Mouse (Mus musculus) heart, postnatal 14 days (tissue): Measurements from ENCODE around the gene Npnt. TPM values are rescaled to one million over a fixed set of nuclear protein-coding genes. Genes with fewer than 3 reads are reported as not detected.

Source experiments
- DNase-seq, 2 experiments: peaks; one replicate each; pipeline ENCODE4 v3.0.0; 2021 to 2022
- intact Hi-C: fragments of 180-260 bp; cut with DNase I; formaldehyde crosslinking; loops from one replicate; pipeline ENCODE4 v1.15.1; 2025
- total RNA-seq, 2 experiments: library from RNA; stranded (reverse); gene quantifications; 2 replicates each; pipeline ENCODE4 v1.2.3; 2021

Npnt gene
- total RNA-seq, 2 experiments from 2014 or later = 3.5 to 5.5 TPM

DNA sequence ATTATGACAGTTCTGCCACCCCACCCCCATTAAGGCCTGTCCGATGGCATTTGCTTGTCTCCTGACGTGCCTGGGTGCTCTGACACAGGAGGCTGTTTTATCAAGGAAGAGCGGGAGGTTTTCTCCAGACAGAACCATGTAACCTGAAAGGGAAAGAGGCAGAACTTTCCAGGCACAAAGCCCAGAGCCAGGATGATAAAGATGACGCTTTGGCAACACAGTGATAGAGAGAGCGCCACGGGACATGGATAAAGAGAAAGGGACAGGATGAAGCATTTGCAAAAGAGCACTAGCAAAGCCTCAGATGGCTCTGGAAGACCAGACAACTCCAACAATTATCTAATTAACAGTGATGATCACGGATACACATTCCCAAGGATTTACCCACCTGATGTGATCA is 56.0 kb downstream of the Npnt start:
- no peak for DNase-seq

DNA sequence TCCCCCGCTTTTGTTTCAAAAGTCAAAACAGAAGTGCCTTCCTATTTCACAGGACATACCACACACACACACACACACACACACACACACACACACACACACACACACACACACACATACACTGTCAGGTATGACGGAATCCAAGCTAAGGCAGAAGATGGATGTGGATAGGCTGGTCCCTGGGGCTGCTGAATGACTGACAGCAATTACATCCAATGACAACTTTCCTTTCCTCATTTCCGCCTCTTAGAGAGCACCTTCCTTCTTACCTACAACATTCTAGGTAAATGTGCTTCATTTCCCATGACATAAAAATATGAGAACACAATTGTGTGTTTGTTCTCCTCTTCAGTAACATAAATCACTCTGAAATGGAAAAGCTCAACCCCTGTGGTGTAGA is 56.4 kb downstream of the Npnt start:
- no peak for DNase-seq
- intact Hi-C loops = no loop called here

More for the DNA sequence above, 56.0 kb downstream of the Npnt start:
- intact Hi-C loops = no loop called here

DNA sequence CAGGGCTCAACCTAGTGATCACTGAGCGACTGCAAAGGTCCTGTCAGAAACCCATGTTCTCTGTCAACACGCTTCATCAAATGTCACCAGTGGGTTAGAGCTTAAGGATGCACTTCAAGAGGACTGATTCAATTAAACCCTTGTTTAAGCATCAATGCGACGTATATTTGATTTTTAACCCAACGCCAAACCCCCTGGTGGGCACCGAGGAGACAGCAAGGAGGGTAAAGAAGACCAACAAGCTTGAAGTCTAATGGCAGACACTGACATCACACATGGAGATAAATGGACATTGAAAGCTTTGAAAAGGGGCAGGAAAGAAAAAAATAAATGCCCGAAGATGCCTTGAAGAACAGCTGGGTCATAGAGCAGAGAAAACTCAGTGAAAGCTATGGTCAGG is 57.0 kb downstream of the Npnt start:
- no peak for DNase-seq
- intact Hi-C loops = no loop called here

DNA sequence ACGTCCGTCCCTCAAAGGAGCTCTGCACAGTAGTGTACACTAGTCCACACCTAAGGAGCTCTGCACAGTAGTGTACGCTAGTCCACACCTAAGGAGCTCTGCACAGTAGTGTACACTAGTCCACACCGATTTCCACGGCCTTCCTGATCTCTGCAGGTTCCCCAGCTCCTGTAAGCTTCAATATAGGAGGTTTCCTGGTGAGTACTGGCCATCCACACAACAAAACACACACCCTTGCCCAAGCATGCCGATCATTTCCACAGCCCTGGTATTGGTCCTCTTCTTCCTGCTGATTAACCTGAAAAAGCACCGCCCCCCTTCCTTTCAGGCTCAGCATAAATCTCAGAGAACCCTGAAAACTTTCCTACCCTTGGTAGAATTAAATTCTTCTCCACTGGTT is 57.6 kb downstream of the Npnt start:
- DNase-seq = no peak
- intact Hi-C loops = no loop called here

GRCm38 (mm10) chr3:132887074-132887848 is 62.8 kb downstream of the Npnt start:
- intact Hi-C loops = no loop called here
- DNase-seq = no peak

- intact Hi-C loops = no loop called here
- no peak for DNase-seq
Observed at GRCm38 (mm10) chr3:132886419-132887050, 63.6 kb downstream of the Npnt start.

- intact Hi-C loops = no loop called here
- DNase-seq = no peak
Observed at GRCm38 (mm10) chr3:132884459-132884858, 65.6 kb downstream of the Npnt start.

- intact Hi-C loops = no loop called here
- DNase-seq = no peak
Observed at GRCm38 (mm10) chr3:132883256-132883655, 66.8 kb downstream of the Npnt start.

DNA sequence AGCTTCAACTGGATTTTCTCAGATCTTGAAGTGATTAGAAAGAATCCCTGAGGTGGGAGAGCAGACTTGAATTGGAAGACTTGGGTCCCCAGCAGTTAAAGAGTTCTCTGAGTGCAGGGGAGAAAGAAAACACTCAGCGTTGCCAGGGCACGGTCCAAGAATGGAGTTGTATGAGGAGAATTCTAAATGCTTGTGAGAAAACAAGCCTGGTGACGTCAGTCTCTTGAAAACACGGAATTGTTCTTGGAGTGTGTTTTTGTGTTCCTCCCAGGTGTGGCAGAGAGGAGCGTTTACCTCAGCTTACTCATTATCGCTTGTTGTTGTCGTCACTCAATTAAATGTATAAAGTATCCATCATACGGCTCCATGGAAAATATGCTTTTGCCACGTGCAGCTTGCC is 69.3 kb downstream of the Npnt start:
- DNase-seq = no peak
- intact Hi-C loops = no loop called here

DNA sequence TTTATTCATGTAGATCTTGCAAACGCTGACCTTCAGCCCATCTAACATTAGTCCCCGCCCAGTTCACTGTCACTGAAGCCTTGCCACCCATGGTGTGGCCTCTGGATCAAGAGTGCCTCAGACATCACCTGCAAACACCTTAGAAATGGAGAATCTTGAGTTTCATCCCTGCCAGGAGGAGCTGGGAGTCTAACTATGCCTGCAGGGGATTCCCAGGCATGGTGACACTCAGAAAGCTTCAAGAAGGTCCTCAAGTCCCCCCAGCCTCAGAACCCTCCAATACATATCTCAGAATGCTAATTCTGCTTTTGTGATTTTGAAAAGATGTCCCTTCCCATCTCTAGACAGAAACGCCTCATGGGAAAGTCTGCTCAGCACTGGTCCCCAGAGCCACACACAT is 69.7 kb downstream of the Npnt start:
- intact Hi-C loops = no loop called here
- no peak for DNase-seq

DNA sequence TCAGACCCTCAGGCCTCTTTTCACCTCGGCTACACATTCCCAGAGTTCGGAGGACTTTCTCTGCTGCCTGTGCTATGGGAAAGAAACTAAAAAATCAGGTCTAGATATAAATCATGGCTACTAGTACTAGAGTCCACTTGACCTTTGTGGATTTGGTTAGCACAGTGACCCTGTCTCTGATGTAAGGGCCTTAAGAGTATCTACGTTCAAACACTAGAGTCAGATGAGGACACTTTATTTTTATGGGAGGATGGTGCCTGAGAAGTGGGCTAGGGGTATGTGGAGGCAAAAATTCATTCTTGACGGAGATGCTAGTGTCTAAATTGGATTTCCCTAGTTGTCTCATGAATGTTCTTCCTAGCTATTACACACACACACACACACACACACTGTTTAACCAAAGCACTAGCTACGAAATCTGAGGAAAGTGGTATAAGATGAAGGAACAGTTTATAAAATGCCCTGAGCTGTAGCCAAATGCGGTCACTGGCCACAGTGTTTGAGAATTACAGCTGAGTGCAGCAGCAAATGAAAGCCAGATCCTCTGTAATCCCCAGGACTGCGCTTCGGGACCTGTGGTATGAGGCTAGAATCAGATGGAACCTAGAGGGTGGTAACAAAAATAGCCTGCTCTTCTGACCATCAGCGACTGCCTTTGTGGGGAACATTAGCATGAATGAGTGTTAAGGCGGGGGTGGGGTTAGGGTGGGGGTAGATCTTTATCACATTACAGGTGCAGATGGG is 73.0 kb downstream of the Npnt start:
- no peak for DNase-seq
- intact Hi-C loops = no loop called here

- no peak for DNase-seq
- intact Hi-C loops = no loop called here
Observed at GRCm38 (mm10) chr3:132876011-132876708, 73.9 kb downstream of the Npnt start.

DNA sequence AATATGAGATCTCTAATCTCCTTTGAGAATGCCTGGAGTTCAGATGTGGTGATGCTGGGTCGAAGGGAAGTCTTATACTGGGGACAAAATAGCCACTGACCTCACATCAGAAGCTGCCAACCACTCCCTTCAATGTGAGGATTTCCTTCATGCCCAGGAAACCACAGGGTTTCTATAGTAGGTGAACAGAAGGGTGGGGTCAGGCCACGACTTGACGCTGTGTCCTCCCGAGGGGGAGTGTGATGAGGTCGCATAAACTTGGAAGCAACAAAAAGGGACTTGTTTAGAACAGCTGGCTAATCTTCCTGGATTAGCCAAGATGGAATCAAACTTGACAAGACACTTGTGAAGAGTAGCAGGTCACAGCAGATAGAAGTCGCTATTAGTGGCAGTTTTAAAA is 76.8 kb downstream of the Npnt start:
- intact Hi-C loops = no loop called here
- no peak for DNase-seq

- peak; percentile 59 for DNase-seq
- intact Hi-C loops = no loop called here
Observed at GRCm38 (mm10) chr3:132871318-132871904, 78.7 kb downstream of the Npnt start.

DNA sequence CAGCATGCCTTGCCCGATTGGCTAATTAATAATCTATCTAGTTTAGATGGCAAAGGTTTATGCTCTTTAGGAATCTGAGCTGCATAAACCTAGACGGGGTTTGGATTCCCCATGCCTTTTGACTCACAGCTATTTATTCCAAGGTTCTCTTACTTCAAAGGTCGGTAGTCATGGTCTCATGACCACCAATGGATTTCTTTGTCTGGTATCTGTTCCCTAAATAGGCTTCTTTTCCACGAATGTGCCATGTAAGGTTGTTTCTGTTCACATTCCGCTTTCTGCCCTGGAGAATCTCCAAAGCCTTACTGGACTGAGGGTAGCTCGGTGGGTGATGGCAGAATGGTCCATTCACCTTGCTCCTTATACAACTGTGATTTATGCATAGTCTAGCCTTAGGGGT is 80.0 kb downstream of the Npnt start:
- intact Hi-C loops = no loop called here
- DNase-seq = no peak

GRCm38 (mm10) chr3:132868838-132869237 is 81.3 kb downstream of the Npnt start:
- intact Hi-C loops = no loop called here
- peak; percentile 19 to 50 for DNase-seq

- DNase-seq = no peak
- intact Hi-C loops = no loop called here
Observed at GRCm38 (mm10) chr3:132866984-132867383, 83.1 kb downstream of the Npnt start.

DNA sequence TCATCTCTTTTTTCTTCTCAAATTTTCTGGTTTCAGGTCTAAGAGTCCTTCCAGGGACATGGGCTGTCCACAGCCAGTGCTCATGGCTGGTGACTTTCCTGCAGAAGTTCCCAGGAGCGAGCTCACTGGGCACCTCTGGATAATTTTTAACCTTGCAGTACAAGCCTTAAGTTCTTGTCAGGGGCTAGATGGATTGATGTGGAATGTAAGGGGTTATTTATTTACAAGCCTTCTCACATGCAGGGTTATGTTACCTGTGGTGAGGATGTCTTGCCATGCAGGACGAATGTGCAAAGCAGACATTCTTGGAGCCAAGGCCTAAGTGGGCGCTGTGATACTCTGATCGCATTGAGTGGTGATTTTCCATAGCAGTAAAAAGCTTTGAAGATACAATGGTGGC is 84.5 kb downstream of the Npnt start:
- intact Hi-C loops = no loop called here

DNA sequence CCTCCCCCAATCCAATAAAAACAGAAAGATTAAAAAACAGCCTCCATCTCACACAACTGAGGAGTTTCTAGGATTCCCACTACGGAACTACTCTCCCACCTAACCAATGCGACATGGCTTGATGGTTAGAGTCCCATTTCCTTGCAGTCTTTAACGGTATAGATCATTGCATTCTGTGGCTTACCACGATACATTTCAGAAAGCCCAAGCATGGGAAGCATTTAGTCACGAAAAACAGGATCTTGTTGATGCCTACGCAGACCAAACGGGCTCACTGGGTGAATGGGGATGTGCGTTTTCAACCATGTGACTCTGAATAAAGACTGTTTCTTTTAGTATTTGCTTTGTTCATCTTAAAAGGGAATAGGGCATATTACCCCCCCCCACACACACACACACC is 85.1 kb downstream of the Npnt start:
- DNase-seq = no peak
- intact Hi-C loops = no loop called here

More for the DNA sequence above, 84.5 kb downstream of the Npnt start:
- no peak for DNase-seq

DNA sequence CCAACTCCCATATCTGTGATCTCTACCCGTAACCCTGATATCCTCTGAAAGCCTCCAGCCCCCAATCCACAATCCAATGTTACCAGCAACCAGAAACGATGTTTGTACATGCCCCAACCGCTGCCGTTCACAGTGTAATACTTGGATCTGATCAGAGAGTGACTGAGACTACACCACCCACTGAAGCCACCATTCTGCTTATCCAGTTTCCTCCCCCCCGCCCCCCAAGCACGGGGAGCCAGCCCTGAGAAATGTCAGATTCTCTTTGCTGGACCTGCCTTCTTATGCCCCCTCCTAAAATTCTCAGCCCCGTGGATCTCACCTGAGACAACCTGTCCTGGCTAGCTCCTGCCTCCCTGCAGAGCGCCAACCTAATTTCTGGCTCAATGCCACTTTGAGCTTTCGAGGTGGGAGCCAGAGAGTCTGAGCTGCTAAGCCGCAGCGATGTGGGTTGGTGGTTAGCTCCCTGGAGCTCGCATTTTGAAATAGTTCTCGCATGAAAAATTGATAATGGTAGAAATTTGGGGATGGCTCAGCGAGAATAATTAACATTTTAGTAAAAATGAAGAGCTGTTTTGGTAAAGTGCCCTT is 85.7 kb downstream of the Npnt start:
- intact Hi-C loops = no loop called here
- DNase-seq = no peak
